Mouse (Mus musculus): ENCODE data around the gene Brsk1. TPM values are rescaled to one million over a fixed set of nuclear protein-coding genes. Genes with fewer than 3 reads are reported as not detected.

Brsk1 gene
- polyA plus RNA-seq, 1 experiment from 2014 or later = 6.1 TPM

- Histone ChIP-seq H3K9ac (no peak overlapping the region), H3K27me3 (peaks cover 8% of the 10 kb centered on the region; the same call in 1 of the 2 replicates), H3K4me2 (no peak overlapping the region), H3K9me3 (replicated peaks) (no peaks in the 10 kb centered on the region; the same call in 1 of the 2 replicates), H3K36me3 (ENCODE audit: poor library complexity, severe bottlenecking) (no peaks in the 10 kb centered on the region), H3K27ac (no peak overlapping the region), H3K4me3 (no peak overlapping the region), H3K4me1 (peaks cover 2% of the 10 kb centered on the region)
- no peak for ATAC-seq
- 31% methylated on average over 1 of the region's 1 CpGs for WGBS
These were observed 69.3 kb downstream of the Brsk1 start for GRCm38 (mm10) chr7:4759670-4760069.

DNA sequence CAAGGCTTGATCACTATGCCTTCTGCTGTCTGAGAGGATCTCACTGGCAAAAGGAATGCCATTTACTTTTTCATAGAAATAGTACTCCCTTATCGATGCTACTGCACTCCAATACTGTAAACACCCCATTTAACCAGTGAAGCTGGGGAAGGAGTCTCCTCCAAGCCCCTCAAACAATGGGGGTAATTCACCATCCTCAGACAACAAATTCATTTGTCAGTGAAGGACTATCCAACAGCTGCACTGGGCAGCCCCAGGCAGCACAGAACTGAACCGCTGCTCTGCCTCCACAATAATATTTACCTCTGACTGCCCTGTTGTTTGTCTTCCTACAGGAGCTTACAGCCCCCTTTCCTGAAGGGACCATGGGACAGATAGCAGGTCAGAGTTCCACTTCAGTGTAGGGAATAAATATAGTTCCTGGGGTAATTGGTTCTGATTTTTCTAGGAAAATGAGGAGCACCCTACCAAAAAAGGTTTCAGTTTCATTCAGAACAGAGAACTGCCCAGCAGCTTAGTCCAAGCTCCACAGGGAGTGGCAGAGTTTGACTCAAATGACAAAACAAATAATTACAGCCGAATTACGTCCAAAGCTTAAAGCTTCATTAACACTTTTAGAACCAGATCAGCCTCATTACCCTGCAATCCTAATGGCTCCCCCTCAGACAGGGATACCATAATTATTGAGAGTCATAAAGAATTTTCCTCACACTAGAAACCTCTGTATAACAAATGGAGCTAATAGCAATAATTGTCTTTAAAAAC lies 74.7 kb downstream of the Brsk1 start:
- no peaks in the 10 kb centered on the region for H3K36me3 ChIP-seq (ENCODE audit: poor library complexity, severe bottlenecking)
- H3K27ac ChIP-seq = no peak overlapping the region
- ATAC-seq = no peak
- WGBS = 2% methylated on average over 4 of the region's 4 CpGs
- H3K4me2 ChIP-seq = peak overlapping the region; percentile 1; the same call in 1 of the 2 replicates
- peaks cover 17% of the 10 kb centered on the region for H3K4me1 ChIP-seq
- H3K9me3 ChIP-seq (replicated peaks) = no peaks in the 10 kb centered on the region
- H3K9ac ChIP-seq = 0 out of 2 replicates have a peak overlapping the region, but pooled peaks have one; percentile 14
- H3K27me3 ChIP-seq = peaks cover 11% of the 10 kb centered on the region; the same call in 1 of the 2 replicates
- H3K4me3 ChIP-seq = no peak overlapping the region

Other genes with a start within 250 kb of the Brsk1 start
- gene Rdh13, start 245.0 kb upstream of the Brsk1 start, polyA plus RNA-seq (2015; fragmentation: Nextera tagmentation; extraction: Ambion mirVana) = 30.5 and 33.6 TPM in 2 replicates
- gene Eps8l1, start 229.9 kb upstream of the Brsk1 start, polyA plus RNA-seq (2015; fragmentation: Nextera tagmentation; extraction: Ambion mirVana) = 4.0 and 5.7 TPM in 2 replicates
- gene Ppp1r12c, start 188.9 kb upstream of the Brsk1 start, polyA plus RNA-seq (2015; fragmentation: Nextera tagmentation; extraction: Ambion mirVana) = 33.8 and 36.8 TPM in 2 replicates
- gene Tnnt1, start 174.2 kb upstream of the Brsk1 start, polyA plus RNA-seq (2015; fragmentation: Nextera tagmentation; extraction: Ambion mirVana) = 3.9 and 5.7 TPM in 2 replicates
- 0.89 and 4.9 TPM in 2 replicates for gene Tnni3, start 166.4 kb upstream of the Brsk1 start, polyA plus RNA-seq (2015; fragmentation: Nextera tagmentation; extraction: Ambion mirVana)
- 1.4 and 2.0 TPM in 2 replicates for gene Dnaaf3, start 158.2 kb upstream of the Brsk1 start, polyA plus RNA-seq (2015; fragmentation: Nextera tagmentation; extraction: Ambion mirVana)
- 64.0 and 86.3 TPM in 2 replicates for gene Syt5, start 143.1 kb upstream of the Brsk1 start, polyA plus RNA-seq (2015; fragmentation: Nextera tagmentation; extraction: Ambion mirVana)
- gene Ptprh, start 86.6 kb upstream of the Brsk1 start, polyA plus RNA-seq (2015; fragmentation: Nextera tagmentation; extraction: Ambion mirVana) = 0.09 and 0.13 TPM in 2 replicates
- 2.9 and 3.3 TPM in 2 replicates for gene Tmem86b, start 59.2 kb upstream of the Brsk1 start, polyA plus RNA-seq (2015; fragmentation: Nextera tagmentation; extraction: Ambion mirVana)
- 7.8 and 8.1 TPM in 2 replicates for gene Ppp6r1, start 31.6 kb upstream of the Brsk1 start, polyA plus RNA-seq (2015; fragmentation: Nextera tagmentation; extraction: Ambion mirVana)
- 117 and 125 TPM in 2 replicates for gene Hspbp1, start 5.5 kb upstream of the Brsk1 start, polyA plus RNA-seq (2015; fragmentation: Nextera tagmentation; extraction: Ambion mirVana)
- gene Tmem150b, start 34.6 kb downstream of the Brsk1 start, polyA plus RNA-seq (2015; fragmentation: Nextera tagmentation; extraction: Ambion mirVana) = 0.27 and 0.29 TPM in 2 replicates
- 75.3 and 84.3 TPM in 2 replicates for gene Kmt5c, start 49.5 kb downstream of the Brsk1 start, polyA plus RNA-seq (2015; fragmentation: Nextera tagmentation; extraction: Ambion mirVana)
- gene Cox6b2, start 62.5 kb downstream of the Brsk1 start, polyA plus RNA-seq (2015; fragmentation: Nextera tagmentation; extraction: Ambion mirVana) = 17.8 and 22.1 TPM in 2 replicates
- not detected in 2 replicates for gene Fam71e2, start 80.7 kb downstream of the Brsk1 start, polyA plus RNA-seq (2015; fragmentation: Nextera tagmentation; extraction: Ambion mirVana)
- gene Il11, start 92.3 kb downstream of the Brsk1 start, polyA plus RNA-seq (2015; fragmentation: Nextera tagmentation; extraction: Ambion mirVana) = 0.17 and 0.40 TPM in 2 replicates
- gene Tmem190, start 92.3 kb downstream of the Brsk1 start, polyA plus RNA-seq (2015; fragmentation: Nextera tagmentation; extraction: Ambion mirVana) = not detected in 2 replicates
- gene Tmem238, start 99.1 kb downstream of the Brsk1 start, polyA plus RNA-seq (2015; fragmentation: Nextera tagmentation; extraction: Ambion mirVana) = 2.6 and 2.7 TPM in 2 replicates
- 244 and 284 TPM in 2 replicates for gene Rpl28, start 102.3 kb downstream of the Brsk1 start, polyA plus RNA-seq (2015; fragmentation: Nextera tagmentation; extraction: Ambion mirVana)
- 398 and 454 TPM in 2 replicates for gene Ube2s, start 122.0 kb downstream of the Brsk1 start, polyA plus RNA-seq (2015; fragmentation: Nextera tagmentation; extraction: Ambion mirVana)
- gene Shisa7, start 154.1 kb downstream of the Brsk1 start, polyA plus RNA-seq (2015; fragmentation: Nextera tagmentation; extraction: Ambion mirVana) = 5.6 and 7.1 TPM in 2 replicates
- 2.7 and 3.4 TPM in 2 replicates for gene Isoc2b, start 179.7 kb downstream of the Brsk1 start, polyA plus RNA-seq (2015; fragmentation: Nextera tagmentation; extraction: Ambion mirVana)
- gene Isoc2a, start 186.5 kb downstream of the Brsk1 start, polyA plus RNA-seq (2015; fragmentation: Nextera tagmentation; extraction: Ambion mirVana) = 0.63 and 0.77 TPM in 2 replicates
- gene Gm36210, start 215.9 kb downstream of the Brsk1 start, polyA plus RNA-seq (2015; fragmentation: Nextera tagmentation; extraction: Ambion mirVana) = 0.26 and 0.45 TPM in 2 replicates
- gene Zfp628, start 224.6 kb downstream of the Brsk1 start, polyA plus RNA-seq (2015; fragmentation: Nextera tagmentation; extraction: Ambion mirVana) = 4.3 and 4.5 TPM in 2 replicates
- gene Nat14, start 231.4 kb downstream of the Brsk1 start, polyA plus RNA-seq (2015; fragmentation: Nextera tagmentation; extraction: Ambion mirVana) = 21.2 and 24.9 TPM in 2 replicates
- 0.23 and 0.30 TPM in 2 replicates for gene Ssc5d, start 235.2 kb downstream of the Brsk1 start, polyA plus RNA-seq (2015; fragmentation: Nextera tagmentation; extraction: Ambion mirVana)

Measured in forebrain, embryonic 13.5 days (tissue).